ENCODE assay signal across 28 mouse cellular contexts in the genomic region with DNA sequence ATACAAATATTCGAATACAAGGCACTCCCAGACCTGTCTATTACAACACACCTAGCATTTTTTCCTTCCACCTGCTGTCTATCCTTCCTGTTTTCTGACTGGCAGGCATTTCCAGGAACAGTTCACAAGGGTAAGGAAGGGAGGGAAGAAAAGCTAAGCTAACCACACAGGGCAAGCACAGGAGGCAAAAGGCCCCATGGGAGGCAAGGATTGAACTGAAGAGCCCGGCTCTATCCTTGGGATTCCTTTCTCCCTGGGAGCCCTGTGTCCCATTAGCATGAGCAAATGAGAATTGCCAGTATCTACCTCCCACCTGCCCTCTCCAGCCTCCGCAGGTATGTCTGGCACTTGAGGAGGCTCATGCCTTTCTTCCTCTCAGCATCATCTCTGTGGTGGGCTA. TPM values are rescaled to one million over a fixed set of nuclear protein-coding genes. Genes with fewer than 3 reads are reported as not detected.
"Had no signal": no experiment of that assay in that cellular context is flagged by ENCODE, and none has a peak within 500 bp of the region (broad histone marks: within the 10 kb centered on the region; RNA-seq: fewer than 3 reads in every experiment).

No protein-coding gene starts in this region.

- H3K36me3 ChIP-seq: embryonic facial prominence, embryonic 10.5 days; embryonic facial prominence, embryonic 12.5 days; embryonic facial prominence, embryonic 13.5 days; embryonic facial prominence, embryonic 15.5 days; forebrain, embryonic 10.5 days; forebrain, embryonic 12.5 days; forebrain, embryonic 15.5 days had no signal

- DNase-seq: cerebellum, adult 8-10 months; cerebellum, adult 9-10 months; cerebellum, adult 9-11 months; cerebellum, postnatal 10 days; cerebellum, postnatal 14 days; cerebellum, postnatal 25 days; cerebellum, postnatal 36 days; embryo, embryonic 11 days; forebrain, postnatal 0 days; gastrocnemius, adult 2 months; gastrocnemius, postnatal 10 days; gastrocnemius, postnatal 14 days; gastrocnemius, postnatal 25 days; gastrocnemius, postnatal 36 days; heart, adult 18-20 months; heart, adult 2 months had no signal

- ATAC-seq: forebrain, embryonic 13.5 days; forebrain, embryonic 14.5 days; forebrain, embryonic 15.5 days; forebrain, embryonic 16.5 days; forebrain, postnatal 0 days had no signal

- H3K4me1 ChIP-seq: embryonic facial prominence, embryonic 10.5 days; embryonic facial prominence, embryonic 12.5 days; embryonic facial prominence, embryonic 13.5 days; embryonic facial prominence, embryonic 15.5 days; forebrain, embryonic 13.5 days; forebrain, embryonic 15.5 days had no signal

- H3K4me2 ChIP-seq: embryonic facial prominence, embryonic 12.5 days; embryonic facial prominence, embryonic 13.5 days; embryonic facial prominence, embryonic 15.5 days; forebrain, embryonic 12.5 days; forebrain, embryonic 13.5 days; forebrain, embryonic 15.5 days had no signal

- H3K4me3 ChIP-seq: embryonic facial prominence, embryonic 10.5 days; embryonic facial prominence, embryonic 12.5 days; embryonic facial prominence, embryonic 13.5 days; embryonic facial prominence, embryonic 15.5 days; erythroblast, embryonic 14.5 days; forebrain, embryonic 10.5 days; forebrain, embryonic 12.5 days; forebrain, embryonic 13.5 days; forebrain, embryonic 15.5 days; gastrocnemius, adult 2 months; heart, adult 2 months had no signal

- H3K9ac ChIP-seq: embryonic facial prominence, embryonic 12.5 days; embryonic facial prominence, embryonic 13.5 days; embryonic facial prominence, embryonic 15.5 days; forebrain, embryonic 12.5 days; forebrain, embryonic 13.5 days; forebrain, embryonic 15.5 days; forebrain, postnatal 0 days had no signal

- H3K27ac ChIP-seq: embryonic facial prominence, embryonic 10.5 days; embryonic facial prominence, embryonic 12.5 days; embryonic facial prominence, embryonic 13.5 days; embryonic facial prominence, embryonic 15.5 days; forebrain, embryonic 10.5 days; forebrain, embryonic 12.5 days; forebrain, embryonic 13.5 days; forebrain, embryonic 15.5 days; gastrocnemius, adult 2 months; heart, adult 2 months had no signal

- H3K9me3 ChIP-seq: embryonic facial prominence, embryonic 10.5 days; embryonic facial prominence, embryonic 12.5 days; embryonic facial prominence, embryonic 13.5 days; embryonic facial prominence, embryonic 15.5 days; forebrain, embryonic 10.5 days; forebrain, embryonic 12.5 days; forebrain, embryonic 13.5 days; forebrain, embryonic 15.5 days had no signal

- H3K27me3 ChIP-seq: embryonic facial prominence, embryonic 12.5 days; embryonic facial prominence, embryonic 13.5 days; forebrain, embryonic 12.5 days; forebrain, embryonic 13.5 days; forebrain, embryonic 15.5 days had no signal

RNA-seq across cellular contexts. Expression of gene Plxna4, which starts 17.6 kb away (rescaled TPM):
- total RNA-seq: granulocyte monocyte progenitor cell, adult 5-6 weeks had no signal
